Mouse (Mus musculus): ENCODE results near the gene Ano8. TPM values are rescaled to one million over a fixed set of nuclear protein-coding genes. Genes with fewer than 3 reads are reported as not detected.
A peak's percentile ranks its signal among the peaks of the same experiment; 100 is the strongest.

Gene Ano8
- total and polyA plus RNA-seq, 3 experiments = 1.1 to 2.1 (median 1.5) TPM

GRCm38 (mm10) chr8:71478943-71479342 lies 6.8 kb downstream of the Ano8 start:
- Histone ChIP-seq H3K9me3 (replicated peaks) (no peaks in the 10 kb centered on the region), H3K4me3 (ENCODE audit: low read depth, low read length) (no peak overlapping the region), H3K36me3 (replicated peaks) (peaks cover 19% of the 10 kb centered on the region), H3K4me1 (ENCODE audit: insufficient read depth, low read depth, low read length) (peaks cover 32% of the 10 kb centered on the region), H3K27me3 (ENCODE audit: insufficient read depth, low read length) (peaks cover 15% of the 10 kb centered on the region; the same call in 1 of the 2 replicates)
- no peak for TF ChIP-seq GATA1 (IDR thresholded peaks at IDR 0.05; ENCODE audit: borderline replicate concordance, low read length)
- no peak for TF ChIP-seq CTCF (IDR thresholded peaks at IDR 0.05; ENCODE audit: low read depth, low read length)
- no peak for TF ChIP-seq TAL1 (conservative IDR thresholded peaks at IDR 0.05; ENCODE audit: low read depth, low read length)
- DNase-seq (ENCODE audit: low spot score) = no peak
- no peak for ATAC-seq (ENCODE audit: extremely low read depth, insufficient number of reproducible peaks, low FRiP score, poor library complexity, severe bottlenecking)

GRCm38 (mm10) chr8:71477196-71477845 lies 8.4 kb downstream of the Ano8 start:
- ATAC-seq (ENCODE audit: extremely low read depth, insufficient number of reproducible peaks, low FRiP score, poor library complexity, severe bottlenecking) = no peak; the same call in 1 of the 2 replicates
- TF ChIP-seq POLR2AphosphoS5 (IDR thresholded peaks at IDR 0.05; ENCODE audit: insufficient replicate concordance, low read depth, low read length) (no peak), CTCF (IDR thresholded peaks at IDR 0.05; ENCODE audit: low read depth, low read length) (peak; percentile 40; the same call in 1 of the 2 replicates)
- Histone ChIP-seq H3K4me1 (ENCODE audit: insufficient read depth, low read depth, low read length) (peaks cover 35% of the 10 kb centered on the region), H3K27me3 (ENCODE audit: insufficient read depth, low read length) (peaks cover 15% of the 10 kb centered on the region; the same call in 1 of the 2 replicates), H3K36me3 (replicated peaks) (peaks cover 35% of the 10 kb centered on the region), H3K9me3 (replicated peaks) (no peaks in the 10 kb centered on the region), H3K4me3 (ENCODE audit: low read depth, low read length) (peak overlapping the region; percentile 80; the same call in 1 of the 2 replicates)
- no peak for DNase-seq (ENCODE audit: low spot score)

- DNase-seq (ENCODE audit: low spot score) (peak; percentile 97), ATAC-seq (ENCODE audit: extremely low read depth, insufficient number of reproducible peaks, low FRiP score, poor library complexity, severe bottlenecking) (no peak)
- TF ChIP-seq GATA1 (IDR thresholded peaks at IDR 0.05; ENCODE audit: borderline replicate concordance, low read length) (no peak), POLR2AphosphoS5 (IDR thresholded peaks at IDR 0.05; ENCODE audit: insufficient replicate concordance, low read depth, low read length) (no peak), TAL1 (conservative IDR thresholded peaks at IDR 0.05; ENCODE audit: low read depth, low read length) (no peak), CTCF (IDR thresholded peaks at IDR 0.05; ENCODE audit: low read depth, low read length) (no peak), GATA2 (IDR thresholded peaks at IDR 0.05; ENCODE audit: borderline replicate concordance, low read depth, low read length) (no peak)
- Histone ChIP-seq H3K4me3 (ENCODE audit: low read depth, low read length) (peak overlapping the region; percentile 80), H3K36me3 (replicated peaks) (peaks cover 45% of the 10 kb centered on the region), H3K27me3 (ENCODE audit: insufficient read depth, low read length) (peaks cover 12% of the 10 kb centered on the region; the same call in 1 of the 2 replicates), H3K4me1 (ENCODE audit: insufficient read depth, low read depth, low read length) (peaks cover 45% of the 10 kb centered on the region), H3K9me3 (replicated peaks) (no peaks in the 10 kb centered on the region)
These were observed 9.4 kb downstream of the Ano8 start for GRCm38 (mm10) chr8:71476099-71476940.

GRCm38 (mm10) chr8:71475702-71476075 lies 10.1 kb downstream of the Ano8 start:
- Histone ChIP-seq H3K4me1 (ENCODE audit: insufficient read depth, low read depth, low read length) (peaks cover 47% of the 10 kb centered on the region), H3K27me3 (ENCODE audit: insufficient read depth, low read length) (peaks cover 11% of the 10 kb centered on the region; the same call in 1 of the 2 replicates), H3K36me3 (replicated peaks) (peaks cover 51% of the 10 kb centered on the region), H3K4me3 (ENCODE audit: low read depth, low read length) (peak overlapping the region; percentile 80; the same call in 1 of the 2 replicates), H3K9me3 (replicated peaks) (no peaks in the 10 kb centered on the region)
- TF ChIP-seq GATA2 (IDR thresholded peaks at IDR 0.05; ENCODE audit: borderline replicate concordance, low read depth, low read length) = no peak
- TF ChIP-seq CTCF (IDR thresholded peaks at IDR 0.05; ENCODE audit: low read depth, low read length) = no peak
- no peak for TF ChIP-seq GATA1 (IDR thresholded peaks at IDR 0.05; ENCODE audit: borderline replicate concordance, low read length)
- TF ChIP-seq TAL1 (conservative IDR thresholded peaks at IDR 0.05; ENCODE audit: low read depth, low read length) = no peak
- TF ChIP-seq POLR2AphosphoS5 (IDR thresholded peaks at IDR 0.05; ENCODE audit: insufficient replicate concordance, low read depth, low read length) = no peak
- ATAC-seq (ENCODE audit: extremely low read depth, insufficient number of reproducible peaks, low FRiP score, poor library complexity, severe bottlenecking) (no peak), DNase-seq (ENCODE audit: low spot score) (no peak)

GRCm38 (mm10) chr8:71474785-71475701 lies 10.7 kb downstream of the Ano8 start:
- Histone ChIP-seq H3K36me3 (replicated peaks) (peaks cover 58% of the 10 kb centered on the region), H3K4me1 (ENCODE audit: insufficient read depth, low read depth, low read length) (peaks cover 53% of the 10 kb centered on the region)

More at GRCm38 (mm10) chr8:71474785-71475701, 10.7 kb downstream of the Ano8 start:
- Histone ChIP-seq H3K9me3 (replicated peaks) (no peaks in the 10 kb centered on the region), H3K27me3 (ENCODE audit: insufficient read depth, low read length) (peaks cover 6% of the 10 kb centered on the region; the same call in 1 of the 2 replicates), H3K4me3 (ENCODE audit: low read depth, low read length) (no peak overlapping the region; the same call in 1 of the 2 replicates)
- ATAC-seq (ENCODE audit: extremely low read depth, insufficient number of reproducible peaks, low FRiP score, poor library complexity, severe bottlenecking) = no peak
- TF ChIP-seq CTCF (IDR thresholded peaks at IDR 0.05; ENCODE audit: low read depth, low read length) (no peak), TAL1 (conservative IDR thresholded peaks at IDR 0.05; ENCODE audit: low read depth, low read length) (no peak), GATA1 (IDR thresholded peaks at IDR 0.05; ENCODE audit: borderline replicate concordance, low read length) (no peak), GATA2 (IDR thresholded peaks at IDR 0.05; ENCODE audit: borderline replicate concordance, low read depth, low read length) (no peak), POLR2AphosphoS5 (IDR thresholded peaks at IDR 0.05; ENCODE audit: insufficient replicate concordance, low read depth, low read length) (no peak)
- no peak for DNase-seq (ENCODE audit: low spot score)

Data from G1E (cell line).